In genomic region chr16:21563322-21563721, GRCm38 (mm10) we compare ENCODE assay signal across 26 mouse cellular contexts.
DNase-seq lines count a peak whose midpoint lies in the region; ATAC-seq and TF ChIP-seq lines count a peak whose summit lies in the region.
"Had no signal": no experiment of that assay in that cellular context is flagged by ENCODE, and none has a peak within 500 bp of the region (broad histone marks: within the 10 kb centered on the region; RNA-seq: fewer than 3 reads in every experiment).

No protein-coding gene starts in this region.

- no peak for TF ChIP-seq CTCF in heart, adult 2 months (IDR thresholded peaks at IDR 0.05)
- no peak for TF ChIP-seq CTCF in intestine, postnatal 0 days (IDR thresholded peaks at IDR 0.05; ENCODE audit: low read depth)

- no peak overlapping the region for H3K4me3 ChIP-seq in heart, embryonic 13.5 days
- H3K4me3 ChIP-seq in heart, adult 2 months, result no peak overlapping the region
- H3K4me3 ChIP-seq in intestine, embryonic 15.5 days (replicated peaks), result no peak overlapping the region
- no peak overlapping the region for H3K4me3 ChIP-seq in intestine, postnatal 0 days (ENCODE audit: low read depth, low read length)
- H3K4me3 ChIP-seq in limb, embryonic 12.5 days (replicated peaks), result no peak overlapping the region
- no peak overlapping the region for H3K4me3 ChIP-seq in stomach, embryonic 16.5 days (replicated peaks; ENCODE audit: low read length)
- H3K4me3 ChIP-seq: forebrain, embryonic 13.5 days; liver, embryonic 15.5 days; lung, embryonic 15.5 days; midbrain, embryonic 12.5 days; neural tube, embryonic 15.5 days had no signal

- no peak overlapping the region for H3K9ac ChIP-seq in heart, embryonic 13.5 days
- H3K9ac ChIP-seq in heart, adult 2 months (ENCODE audit: low read depth, low read length), result no peak overlapping the region
- no peak overlapping the region for H3K9ac ChIP-seq in intestine, embryonic 15.5 days
- no peak overlapping the region for H3K9ac ChIP-seq in intestine, postnatal 0 days (ENCODE audit: low read depth, low read length)
- H3K9ac ChIP-seq in limb, embryonic 12.5 days (replicated peaks), result no peak overlapping the region
- no peak overlapping the region for H3K9ac ChIP-seq in stomach, embryonic 16.5 days (ENCODE audit: low read length)
- H3K9ac ChIP-seq: forebrain, embryonic 13.5 days; liver, embryonic 15.5 days; lung, embryonic 15.5 days; midbrain, embryonic 12.5 days; neural tube, embryonic 15.5 days had no signal

- no peak for DNase-seq in heart, adult 2 months
- DNase-seq in left cerebral cortex, postnatal 4 days, result no peak
- DNase-seq: B cell, adult 2 months; cerebellum, adult 18-20 months; cerebellum, postnatal 14 days; gastrocnemius, postnatal 36 days; kidney, adult 18-20 months; kidney, postnatal 4 days; liver; right cerebral cortex, adult 18-20 months; right cerebral cortex, postnatal 4 days; thymus, postnatal 14 days had no signal

- ATAC-seq in heart, embryonic 13.5 days (ENCODE audit: extremely low read depth, insufficient number of reproducible peaks, low FRiP score, low TSS enrichment), result peak; percentile 40; the same call in 1 of the 2 replicates
- ATAC-seq in intestine, embryonic 15.5 days, result peak; percentile 56
- no peak for ATAC-seq in intestine, postnatal 0 days
- ATAC-seq in limb, embryonic 12.5 days (ENCODE audit: insufficient number of reproducible peaks, insufficient read depth, low FRiP score, low TSS enrichment, low read depth), result 0 out of 2 replicates have a peak, but pooled peaks have one; percentile 37
- ATAC-seq in stomach, embryonic 16.5 days (ENCODE audit: insufficient read depth, low FRiP score), result peak; percentile 76
- ATAC-seq: forebrain, embryonic 13.5 days; hindbrain, postnatal 0 days; Patski had no signal

- peaks cover 27% of the 10 kb centered on the region for H3K4me1 ChIP-seq in heart, embryonic 13.5 days
- H3K4me1 ChIP-seq in heart, adult 2 months (ENCODE audit: control insufficient read depth, insufficient read depth, low read length), result no peaks in the 10 kb centered on the region
- H3K4me1 ChIP-seq in intestine, embryonic 15.5 days (replicated peaks), result no peaks in the 10 kb centered on the region
- no peaks in the 10 kb centered on the region for H3K4me1 ChIP-seq in intestine, postnatal 0 days (replicated peaks; ENCODE audit: control insufficient read depth, insufficient read depth, low read length)
- H3K4me1 ChIP-seq in limb, embryonic 12.5 days (replicated peaks), result peaks cover 10% of the 10 kb centered on the region; the same call in 1 of the 2 replicates
- no peaks in the 10 kb centered on the region for H3K4me1 ChIP-seq in stomach, embryonic 16.5 days (ENCODE audit: control insufficient read depth, insufficient read depth, low read length)
- H3K4me1 ChIP-seq: forebrain, embryonic 13.5 days; liver, embryonic 15.5 days; lung, embryonic 15.5 days; neural tube, embryonic 15.5 days had no signal

- peak overlapping the region; percentile 78 for H3K27ac ChIP-seq in heart, embryonic 13.5 days (replicated peaks)
- no peak overlapping the region for H3K27ac ChIP-seq in heart, adult 2 months
- no peak overlapping the region for H3K27ac ChIP-seq in intestine, embryonic 15.5 days
- H3K27ac ChIP-seq in intestine, postnatal 0 days (ENCODE audit: low read depth, low read length), result no peak overlapping the region
- no peak overlapping the region for H3K27ac ChIP-seq in limb, embryonic 12.5 days
- 0 out of 2 replicates have a peak overlapping the region, but pooled peaks have one; percentile 14 for H3K27ac ChIP-seq in stomach, embryonic 16.5 days (ENCODE audit: low read length)
- H3K27ac ChIP-seq: forebrain, embryonic 13.5 days; hindbrain, postnatal 0 days; liver, embryonic 15.5 days; lung, embryonic 15.5 days; midbrain, embryonic 12.5 days; neural tube, embryonic 15.5 days had no signal

- TF ChIP-seq POLR2A in heart, adult 2 months (IDR thresholded peaks at IDR 0.05; ENCODE audit: insufficient read depth, low read depth, low read length), result no peak

- no peaks in the 10 kb centered on the region for H3K27me3 ChIP-seq in heart, embryonic 13.5 days (replicated peaks)
- H3K27me3 ChIP-seq in heart, adult 2 months (ENCODE audit: control insufficient read depth, insufficient read depth, low read length), result no peaks in the 10 kb centered on the region
- H3K27me3 ChIP-seq in intestine, embryonic 15.5 days (replicated peaks), result no peaks in the 10 kb centered on the region
- no peaks in the 10 kb centered on the region for H3K27me3 ChIP-seq in intestine, postnatal 0 days (replicated peaks; ENCODE audit: control insufficient read depth, insufficient read depth, low read length)
- no peaks in the 10 kb centered on the region for H3K27me3 ChIP-seq in limb, embryonic 12.5 days
- H3K27me3 ChIP-seq in stomach, embryonic 16.5 days (ENCODE audit: control insufficient read depth, insufficient read depth, low read length), result no peaks in the 10 kb centered on the region
- H3K27me3 ChIP-seq: CH12.LX; forebrain, embryonic 13.5 days; liver, embryonic 15.5 days; lung, embryonic 15.5 days; midbrain, embryonic 12.5 days; neural tube, embryonic 15.5 days; Patski had no signal

- no peaks in the 10 kb centered on the region for H3K9me3 ChIP-seq in heart, embryonic 13.5 days
- no peaks in the 10 kb centered on the region for H3K9me3 ChIP-seq in intestine, embryonic 15.5 days
- H3K9me3 ChIP-seq in intestine, postnatal 0 days (ENCODE audit: control insufficient read depth), result no peaks in the 10 kb centered on the region
- no peaks in the 10 kb centered on the region for H3K9me3 ChIP-seq in limb, embryonic 12.5 days
- no peaks in the 10 kb centered on the region for H3K9me3 ChIP-seq in stomach, embryonic 16.5 days (replicated peaks; ENCODE audit: control insufficient read depth, low read length)
- H3K9me3 ChIP-seq: forebrain, embryonic 13.5 days; G1E; liver, embryonic 15.5 days; lung, embryonic 15.5 days; midbrain, embryonic 12.5 days; neural tube, embryonic 15.5 days had no signal

- H3K4me2 ChIP-seq in heart, embryonic 13.5 days, result peak overlapping the region; percentile 1; the same call in 1 of the 2 replicates
- H3K4me2 ChIP-seq in intestine, embryonic 15.5 days (replicated peaks), result no peak overlapping the region
- H3K4me2 ChIP-seq in intestine, postnatal 0 days (replicated peaks; ENCODE audit: low read depth), result no peak overlapping the region
- H3K4me2 ChIP-seq in limb, embryonic 12.5 days, result no peak overlapping the region
- H3K4me2 ChIP-seq in stomach, embryonic 16.5 days (ENCODE audit: low read depth, low read length), result no peak overlapping the region
- H3K4me2 ChIP-seq: forebrain, embryonic 13.5 days; liver, embryonic 15.5 days; lung, embryonic 15.5 days; midbrain, embryonic 12.5 days; neural tube, embryonic 15.5 days had no signal

- intact Hi-C loops in heart, adult 2 months (cut with DNase I), result no loop called here
- intact Hi-C loops in left cerebral cortex, postnatal 4 days (cut with DNase I), result no loop called here

- no peak for TF ChIP-seq EP300 in heart, adult 2 months (IDR thresholded peaks at IDR 0.05; ENCODE audit: insufficient read depth, low read depth, low read length)

- 44% methylated on average over 6 of the region's 6 CpGs for WGBS in heart, embryonic 13.5 days
- WGBS in heart, adult 2 months, result 71% methylated on average over 6 of the region's 6 CpGs
- 71% methylated on average over 6 of the region's 6 CpGs for WGBS in intestine, embryonic 15.5 days
- WGBS in intestine, postnatal 0 days, result 84% methylated on average over 6 of the region's 6 CpGs
- 43% methylated on average over 6 of the region's 6 CpGs for WGBS in limb, embryonic 12.5 days
- 81% methylated on average over 6 of the region's 6 CpGs for WGBS in stomach, embryonic 16.5 days

- no peaks in the 10 kb centered on the region for H3K79me2 ChIP-seq in heart, adult 2 months (replicated peaks; ENCODE audit: control insufficient read depth, insufficient read depth, low read length)

- peaks cover 29% of the 10 kb centered on the region for H3K36me3 ChIP-seq in heart, embryonic 13.5 days
- H3K36me3 ChIP-seq in heart, adult 2 months (ENCODE audit: control insufficient read depth, insufficient read depth, low read length), result no peaks in the 10 kb centered on the region
- H3K36me3 ChIP-seq in intestine, embryonic 15.5 days, result 0 out of 2 replicates have a peak, but pooled peaks cover 3% of the 10 kb centered on the region
- peaks cover 13% of the 10 kb centered on the region; the same call in 1 of the 2 replicates for H3K36me3 ChIP-seq in intestine, postnatal 0 days (ENCODE audit: control insufficient read depth, insufficient read depth)
- 0 out of 2 replicates have a peak, but pooled peaks cover 4% of the 10 kb centered on the region for H3K36me3 ChIP-seq in limb, embryonic 12.5 days
- peaks cover 11% of the 10 kb centered on the region; the same call in 1 of the 2 replicates for H3K36me3 ChIP-seq in stomach, embryonic 16.5 days (ENCODE audit: control insufficient read depth, insufficient read depth, low read length)
- H3K36me3 ChIP-seq: liver, embryonic 15.5 days; lung, embryonic 15.5 days had no signal

Comparison
In these comparisons a context has a peak if more than half of its experiments do, and no peak if none do; other contexts are left out.
1. H3K27ac ChIP-seq: peak in heart, embryonic 13.5 days (single experiment) and stomach, embryonic 16.5 days (single experiment); none in heart, adult 2 months (single experiment), intestine, embryonic 15.5 days (single experiment), intestine, postnatal 0 days (single experiment) and limb, embryonic 12.5 days (single experiment).